Mouse (Mus musculus) liver, embryonic 11.5 days (tissue): Measurements from ENCODE around the gene Hoxd3. TPM values are rescaled to one million over a fixed set of nuclear protein-coding genes. Genes with fewer than 3 reads are reported as not detected.

Experiments used
- ATAC-seq: fragments of 200-750 bp; cut with Nextera tagmentation; replicated peaks from 2 replicates; pipeline ENCODE4 v1.8.0; 2017; ENCODE audit warnings: moderate number of reproducible peaks, mild to moderate bottlenecking, moderate TSS enrichment, moderate library complexity; ENCODE audit not compliant: low FRiP score
- DNase-seq: peaks from one replicate; pipeline ENCODE4 v3.0.0-alpha.2; 2017; ENCODE audit warnings: low spot score
- H3K27ac ChIP-seq: fragments of 300-500 bp; sonication (generic); 2 replicates; pipeline ENCODE4 v1.5.1; 2014; ENCODE audit warnings: mild to moderate bottlenecking, low read depth, low read length, control low read depth
- H3K27me3 ChIP-seq: fragments of 300-500 bp; sonication (generic); replicated peaks from 2 replicates; pipeline ENCODE4 v1.6.1; 2014; ENCODE audit warnings: low read length, mixed read lengths; ENCODE audit not compliant: control insufficient read depth, insufficient read depth
- H3K36me3 ChIP-seq: fragments of 300-500 bp; sonication (generic); 2 replicates; pipeline ENCODE4 v1.6.1; 2014; ENCODE audit warnings: mild to moderate bottlenecking, low read length, moderate library complexity, mixed read lengths; ENCODE audit not compliant: control insufficient read depth, insufficient read depth
- H3K4me1 ChIP-seq: fragments of 300-500 bp; sonication (generic); replicated peaks from 2 replicates; pipeline ENCODE4 v1.6.1; 2014; ENCODE audit warnings: low read length, mixed read lengths; ENCODE audit not compliant: control insufficient read depth, insufficient read depth
- H3K4me2 ChIP-seq: fragments of 300-500 bp; sonication (generic); 2 replicates; pipeline ENCODE4 v1.6.1; 2014; ENCODE audit warnings: mild to moderate bottlenecking, control low read depth, moderate library complexity
- H3K4me3 ChIP-seq: fragments of 300-500 bp; sonication (generic); 2 replicates; pipeline ENCODE4 v1.5.1; 2014; ENCODE audit warnings: low read depth, low read length, control low read depth
- H3K9ac ChIP-seq: fragments of 300-500 bp; sonication (generic); 2 replicates; pipeline ENCODE4 v1.6.1; 2014; ENCODE audit warnings: low read depth, low read length, control low read depth
- H3K9me3 ChIP-seq: fragments of 300-500 bp; sonication (generic); 2 replicates; pipeline ENCODE4 v1.6.1; 2016; ENCODE audit warnings: low read length, inconsistent platforms, mixed read lengths; ENCODE audit not compliant: control insufficient read depth
- WGBS: fragments of 180-500 bp; shearing (Covaris S2); extraction: QIAGEN DNeasy Blood & Tissue Kit; methylation state at CpG from one replicate; pipeline ENCODE4 v1.1.7; 2014; 5-methylcytosine and 5-hydroxymethylcytosine counted together
- polyA plus RNA-seq: library from polyadenylated mRNA; unstranded; fragments of >200 nt; fragmentation: Nextera tagmentation; extraction: Ambion mirVana; gene quantifications from 2 replicates; pipeline ENCODE4 v1.2.1, GENCODE M21; 2014

Gene Hoxd3
- polyA plus RNA-seq, 1 experiment from 2014 or later, result 0.47 TPM

GRCm38 (mm10) chr2:74669650-74670235, 42.0 kb upstream of the Hoxd3 start:
- Histone ChIP-seq H3K27me3 (peaks cover 97% of the 10 kb centered on the region), H3K27ac (no peak overlapping the region), H3K4me1 (peaks cover 6% of the 10 kb centered on the region), H3K9me3 (no peaks in the 10 kb centered on the region), H3K4me3 (no peak overlapping the region), H3K9ac (no peak overlapping the region), H3K36me3 (no peaks in the 10 kb centered on the region), H3K4me2 (no peak overlapping the region)
- ATAC-seq (no peak), DNase-seq (peak; percentile 31)
- WGBS, result under 1% methylated on average over 14 of the region's 14 CpGs

DNA sequence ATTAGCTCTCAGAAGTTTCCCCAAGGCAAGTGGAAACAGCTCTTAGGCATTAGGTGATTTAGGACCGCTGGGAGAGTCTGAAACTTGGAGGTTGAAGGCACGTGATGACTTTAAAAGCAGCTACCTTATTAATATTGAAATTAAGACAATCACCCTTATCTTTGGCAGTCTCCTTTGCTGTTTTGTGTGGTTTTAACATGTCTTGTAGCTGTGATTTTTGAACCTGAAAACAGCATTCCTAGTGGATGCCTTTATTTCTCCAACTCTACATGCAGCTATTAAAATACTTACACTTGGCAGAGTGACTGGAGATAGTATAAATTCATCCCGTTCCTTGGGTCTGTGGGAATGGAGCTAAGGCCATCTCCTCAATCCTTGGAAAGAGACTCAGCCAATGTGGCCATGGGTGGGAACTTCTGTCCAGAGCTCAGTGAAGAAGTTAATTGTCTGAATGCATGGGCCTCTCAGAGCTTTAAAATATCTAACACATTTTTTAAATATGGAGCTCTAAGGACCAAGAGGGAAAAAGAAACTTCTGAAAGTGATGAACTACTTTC, 41.0 kb upstream of the Hoxd3 start:
- Histone ChIP-seq H3K4me2 (no peak overlapping the region), H3K27me3 (peaks cover 97% of the 10 kb centered on the region), H3K27ac (no peak overlapping the region), H3K4me1 (peaks cover 6% of the 10 kb centered on the region), H3K9ac (no peak overlapping the region), H3K9me3 (no peaks in the 10 kb centered on the region), H3K36me3 (no peaks in the 10 kb centered on the region), H3K4me3 (no peak overlapping the region)
- under 1% methylated on average over 3 of the region's 3 CpGs for WGBS
- peak; percentile 28 for DNase-seq
- ATAC-seq, result no peak

- Histone ChIP-seq H3K4me1 (peaks cover 6% of the 10 kb centered on the region), H3K4me3 (no peak overlapping the region), H3K27me3 (peaks cover 99% of the 10 kb centered on the region), H3K9ac (no peak overlapping the region), H3K9me3 (no peaks in the 10 kb centered on the region), H3K4me2 (no peak overlapping the region), H3K27ac (no peak overlapping the region), H3K36me3 (no peaks in the 10 kb centered on the region)
- WGBS, result 6% methylated on average over 5 of the region's 5 CpGs
- DNase-seq (peak; percentile 34), ATAC-seq (no peak)
These were observed 39.9 kb upstream of the Hoxd3 start for GRCm38 (mm10) chr2:74671847-74672246.

GRCm38 (mm10) chr2:74672481-74673362, 39.0 kb upstream of the Hoxd3 start:
- DNase-seq (peak; percentile 41), ATAC-seq (peak; percentile 43; the same call in 1 of the 2 replicates)
- Histone ChIP-seq H3K36me3 (no peaks in the 10 kb centered on the region), H3K4me3 (peak overlapping the region; percentile 39), H3K9ac (no peak overlapping the region), H3K27ac (no peak overlapping the region), H3K27me3 (peaks cover 99% of the 10 kb centered on the region), H3K4me1 (peaks cover 6% of the 10 kb centered on the region), H3K9me3 (no peaks in the 10 kb centered on the region), H3K4me2 (peak overlapping the region; percentile 67)
- 2% methylated on average over 40 of the region's 40 CpGs for WGBS

GRCm38 (mm10) chr2:74673835-74674425, 37.8 kb upstream of the Hoxd3 start:
- Histone ChIP-seq H3K27ac (no peak overlapping the region), H3K27me3 (peaks cover 99% of the 10 kb centered on the region), H3K9ac (no peak overlapping the region), H3K36me3 (no peaks in the 10 kb centered on the region), H3K9me3 (no peaks in the 10 kb centered on the region), H3K4me1 (no peaks in the 10 kb centered on the region), H3K4me2 (no peak overlapping the region), H3K4me3 (no peak overlapping the region)
- ATAC-seq (no peak), DNase-seq (peak; percentile 36)
- WGBS, result 5% methylated on average over 24 of the region's 24 CpGs

DNA sequence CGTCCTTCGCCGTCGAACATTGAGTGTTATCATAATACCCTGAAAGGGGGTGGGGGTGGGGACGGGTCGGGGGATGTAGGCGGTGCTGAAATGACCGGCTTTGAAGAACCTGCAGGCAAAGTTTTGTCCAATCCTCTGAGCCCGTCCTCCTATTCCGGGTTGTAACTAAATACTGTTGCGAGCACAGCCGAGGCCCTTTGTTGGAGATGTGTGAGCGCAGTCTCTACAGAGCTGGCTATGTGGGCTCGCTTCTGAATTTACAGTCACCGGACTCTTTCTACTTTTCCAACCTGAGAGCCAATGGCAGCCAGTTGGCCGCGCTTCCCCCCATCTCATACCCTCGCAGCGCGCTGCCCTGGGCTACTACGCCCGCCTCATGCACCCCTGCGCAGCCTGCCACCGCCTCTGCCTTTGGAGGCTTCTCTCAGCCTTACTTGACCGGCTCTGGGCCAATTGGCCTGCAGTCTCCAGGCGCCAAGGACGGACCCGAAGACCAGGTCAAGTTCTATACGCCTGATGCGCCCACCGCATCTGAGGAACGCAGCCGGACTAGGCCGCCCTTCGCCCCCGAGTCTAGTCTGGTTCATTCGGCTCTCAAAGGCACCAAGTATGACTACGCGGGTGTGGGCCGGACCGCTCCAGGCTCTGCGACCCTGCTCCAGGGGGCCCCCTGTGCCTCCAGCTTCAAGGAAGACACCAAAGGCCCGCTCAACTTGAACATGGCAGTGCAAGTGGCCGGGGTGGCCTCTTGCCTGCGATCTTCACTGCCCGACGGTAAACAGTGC, 36.7 kb upstream of the Hoxd3 start, which contains the start of gene Hoxd12:
Hoxd12 (plus strand) TSS at position 133 of the 785 bp plus-strand sequence.
- Histone ChIP-seq H3K27ac (no peak within 1 kb of the TSS), H3K4me3 (no peak within 1 kb of the TSS), H3K4me2 (no peak within 1 kb of the TSS), H3K4me1 (no peaks in the 10 kb centered on the region), H3K9me3 (no peaks in the 10 kb centered on the region), H3K36me3 (no peaks in the 10 kb centered on the region), H3K9ac (no peak within 1 kb of the TSS), H3K27me3 (peaks cover 99% of the 10 kb centered on the region)
- ATAC-seq, result no peak
- 5% methylated on average over 47 of the region's 47 CpGs for WGBS
- peak; percentile 34 for DNase-seq

GRCm38 (mm10) chr2:74675666-74676282, 36.0 kb upstream of the Hoxd3 start:
- Histone ChIP-seq H3K36me3 (no peaks in the 10 kb centered on the region), H3K27ac (no peak overlapping the region)

More at GRCm38 (mm10) chr2:74675666-74676282, 36.0 kb upstream of the Hoxd3 start:
- no peak overlapping the region for H3K4me2 ChIP-seq
- DNase-seq, result peak; percentile 31
- no peaks in the 10 kb centered on the region for H3K9me3 ChIP-seq
- ATAC-seq, result no peak
- H3K9ac ChIP-seq, result no peak overlapping the region
- peaks cover 100% of the 10 kb centered on the region for H3K27me3 ChIP-seq
- no peak overlapping the region for H3K4me3 ChIP-seq
- H3K4me1 ChIP-seq, result no peaks in the 10 kb centered on the region
- WGBS, result 7% methylated on average over 24 of the region's 24 CpGs
